Mouse (Mus musculus) G1E-ER4 (cell line): ENCODE results near the gene Pacs2. TPM values are rescaled to one million over a fixed set of nuclear protein-coding genes. Genes with fewer than 3 reads are reported as not detected.

Source experiments
- GATA1 ChIP-seq: IDR thresholded peaks from one replicate; pipeline ENCODE4 v1.8.0; 2012; ENCODE audit warnings: low read length, inconsistent platforms
- polyA plus RNA-seq: library from polyadenylated mRNA; stranded (reverse); fragments of >175 nt; gene quantifications from 2 replicates; pipeline ENCODE4 v1.2.3, GENCODE M21; 2012

Pacs2 gene
- polyA plus RNA-seq, 1 experiment, result 24.7 TPM

- no peak for TF ChIP-seq GATA1
These were observed 99.8 kb downstream of the Pacs2 start for GRCm38 (mm10) chr12:113114141-113114540.

DNA sequence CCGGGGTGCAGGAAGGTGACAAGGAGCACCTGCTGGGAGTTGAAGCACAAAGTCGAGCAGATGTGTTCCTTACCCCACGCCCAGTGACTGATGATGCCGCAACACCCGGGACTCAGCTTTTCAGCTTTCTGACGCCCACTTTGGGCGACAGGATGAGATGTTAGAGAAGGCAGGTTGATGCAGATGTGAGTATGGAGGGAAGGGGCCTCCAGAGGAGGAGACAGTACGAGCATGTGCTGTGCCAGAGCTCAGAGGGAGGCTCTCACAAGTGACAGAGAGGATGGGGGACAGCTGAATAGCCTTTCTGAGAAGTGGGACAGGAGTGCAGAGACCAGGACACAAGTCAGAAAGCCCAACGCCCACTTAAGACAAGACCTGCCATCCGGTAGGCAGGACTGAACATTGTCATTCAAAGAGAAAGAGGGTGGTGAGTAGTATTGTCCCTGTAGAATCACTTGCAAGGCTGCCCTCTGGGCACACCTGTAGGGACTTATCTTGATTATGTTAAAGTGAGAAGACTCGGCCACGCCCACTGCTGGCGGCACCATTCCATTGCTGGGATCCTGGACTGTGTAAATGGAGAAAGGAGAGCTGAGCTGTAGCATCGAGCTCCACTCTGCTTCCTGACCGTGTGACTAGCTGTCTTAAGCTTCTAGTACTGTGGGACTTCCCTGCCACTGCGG, 100.7 kb downstream of the Pacs2 start:
- TF ChIP-seq GATA1, result no peak

DNA sequence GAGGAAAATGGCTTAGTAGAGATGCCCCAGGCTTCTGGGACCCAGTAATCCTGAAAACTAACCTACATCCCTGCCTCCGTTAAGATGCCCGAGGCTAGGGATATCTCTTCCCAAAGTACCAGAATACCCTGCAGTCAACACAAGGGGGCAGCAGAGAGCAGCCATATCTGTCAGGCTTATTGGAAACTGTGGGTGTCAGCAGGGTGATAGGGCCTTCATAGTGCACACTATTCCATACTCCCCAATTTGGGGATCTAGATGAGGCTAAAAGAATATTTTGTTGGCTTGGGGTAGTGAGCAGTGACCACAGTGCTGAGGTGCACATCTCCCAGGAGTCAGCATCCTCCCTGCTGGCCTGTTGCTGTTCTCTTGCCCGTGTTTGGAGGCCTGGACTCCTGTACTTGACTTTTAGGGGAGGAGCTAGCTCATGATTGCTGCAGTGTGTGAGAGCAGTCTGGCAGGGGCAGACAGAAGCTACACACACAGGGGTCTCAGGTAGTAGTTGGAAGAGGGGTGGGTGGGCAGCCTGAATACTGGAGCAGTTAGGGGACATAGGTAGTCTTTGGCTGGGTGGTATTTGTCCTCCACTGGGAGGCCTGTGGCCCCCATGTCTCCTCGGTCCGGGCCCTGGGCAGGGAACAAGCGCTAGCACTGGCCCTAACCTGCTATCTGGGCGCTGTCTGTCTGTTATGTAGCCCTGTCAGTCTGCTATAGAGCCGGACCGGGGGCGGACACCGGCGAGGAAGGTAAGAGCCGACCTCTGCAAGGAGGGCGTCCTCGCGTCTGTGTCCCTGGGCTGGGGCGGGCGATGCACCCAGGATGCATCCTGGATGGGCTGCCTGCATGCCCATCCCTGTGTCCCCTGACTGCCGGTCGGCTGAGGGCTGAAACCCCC, 105.5 kb downstream of the Pacs2 start:
- TF ChIP-seq GATA1, result no peak

Other genes starting within 250 kb of the Pacs2 start
- gene Ahnak2, start 211.9 kb upstream of the Pacs2 start, polyA plus RNA-seq, result not detected in 2 replicates
- gene Clba1, start 205.6 kb upstream of the Pacs2 start, polyA plus RNA-seq, result 4.1 and 5.0 TPM in 2 replicates
- gene Cdca4, start 185.1 kb upstream of the Pacs2 start, polyA plus RNA-seq, result 31.2 and 35.7 TPM in 2 replicates
- not detected in 2 replicates for gene Gpr132, start 146.3 kb upstream of the Pacs2 start, polyA plus RNA-seq
- gene Jag2, start 84.7 kb upstream of the Pacs2 start, polyA plus RNA-seq, result 0.55 and 0.84 TPM in 2 replicates
- 12.4 and 13.5 TPM in 2 replicates for gene Nudt14, start 72.4 kb upstream of the Pacs2 start, polyA plus RNA-seq
- gene Btbd6, start 38.0 kb upstream of the Pacs2 start, polyA plus RNA-seq, result 75.1 and 103 TPM in 2 replicates
- gene Brf1, start 13.8 kb upstream of the Pacs2 start, polyA plus RNA-seq, result 35.6 and 40.2 TPM in 2 replicates
- gene Tex22, start 60.0 kb downstream of the Pacs2 start, polyA plus RNA-seq, result not detected in 2 replicates
- 336 and 385 TPM in 2 replicates for gene Mta1, start 83.8 kb downstream of the Pacs2 start, polyA plus RNA-seq
- 12.7 and 16.8 TPM in 2 replicates for gene Crip2, start 125.7 kb downstream of the Pacs2 start, polyA plus RNA-seq
- gene Crip1, start 131.8 kb downstream of the Pacs2 start, polyA plus RNA-seq, result 43.8 and 46.3 TPM in 2 replicates
- gene Tedc1, start 141.9 kb downstream of the Pacs2 start, polyA plus RNA-seq, result 25.3 and 32.0 TPM in 2 replicates
- gene Tmem121, start 171.4 kb downstream of the Pacs2 start, polyA plus RNA-seq, result not detected in 2 replicates